Mouse (Mus musculus) fat pad, adult 2 months (tissue): Measurements from ENCODE around the gene Gm20388.

ENCODE experiments used
- DNase-seq: peaks from one replicate; pipeline ENCODE4 v3.0.0-alpha.2; 2011; ENCODE audit warnings: low read depth, low spot score; ENCODE audit errors: extremely low read depth

The Gm20388 gene

GRCm38 (mm10) chr8:119955333-119955732 lies 44.7 kb downstream of the Gm20388 start:
- DNase-seq: no peak

GRCm38 (mm10) chr8:119958076-119958475 lies 47.4 kb downstream of the Gm20388 start:
- DNase-seq: no peak

- no peak for DNase-seq
Measured at GRCm38 (mm10) chr8:119960531-119961104, 50.0 kb downstream of the Gm20388 start.

- DNase-seq: no peak
Measured at GRCm38 (mm10) chr8:119964859-119965258, 54.2 kb downstream of the Gm20388 start.

GRCm38 (mm10) chr8:119967435-119967834 lies 56.8 kb downstream of the Gm20388 start:
- DNase-seq: no peak

GRCm38 (mm10) chr8:119970169-119970568 lies 59.5 kb downstream of the Gm20388 start:
- DNase-seq: no peak

- DNase-seq: no peak
Measured at GRCm38 (mm10) chr8:119972558-119972957, 61.9 kb downstream of the Gm20388 start.

- no peak for DNase-seq
Measured at GRCm38 (mm10) chr8:119978770-119979381, 68.2 kb downstream of the Gm20388 start.

- DNase-seq: no peak
Measured at GRCm38 (mm10) chr8:119981253-119981652, 70.6 kb downstream of the Gm20388 start.

GRCm38 (mm10) chr8:119984085-119984484 lies 73.4 kb downstream of the Gm20388 start:
- DNase-seq: no peak

GRCm38 (mm10) chr8:119986174-119986573 lies 75.5 kb downstream of the Gm20388 start:
- no peak for DNase-seq

GRCm38 (mm10) chr8:119988087-119988486 lies 77.4 kb downstream of the Gm20388 start:
- no peak for DNase-seq

GRCm38 (mm10) chr8:119992249-119992648 lies 81.6 kb downstream of the Gm20388 start, which contains the start of gene Crispld2:
Gene Crispld2 (plus strand): TSS chr8:119992438.
- no peak for DNase-seq

GRCm38 (mm10) chr8:119994114-119994513 lies 83.5 kb downstream of the Gm20388 start:
- no peak for DNase-seq

GRCm38 (mm10) chr8:119994556-119994955 lies 83.9 kb downstream of the Gm20388 start:
- DNase-seq: no peak

GRCm38 (mm10) chr8:119997266-119997665 lies 86.6 kb downstream of the Gm20388 start:
- DNase-seq: no peak

- no peak for DNase-seq
Measured at GRCm38 (mm10) chr8:120000461-120000860, 89.8 kb downstream of the Gm20388 start.

- DNase-seq: no peak
Measured at GRCm38 (mm10) chr8:120001712-120002111, 91.1 kb downstream of the Gm20388 start.

GRCm38 (mm10) chr8:120002348-120002747 lies 91.7 kb downstream of the Gm20388 start:
- DNase-seq: no peak

- DNase-seq: peak; percentile 54
Measured at GRCm38 (mm10) chr8:120004154-120004702, 93.6 kb downstream of the Gm20388 start.

GRCm38 (mm10) chr8:120004705-120005381 lies 94.2 kb downstream of the Gm20388 start:
- no peak for DNase-seq

- no peak for DNase-seq
Measured at GRCm38 (mm10) chr8:120006645-120007160, 96.1 kb downstream of the Gm20388 start.
